Mouse (Mus musculus) stomach, postnatal 0 days (tissue): ENCODE measurements around the gene Olfr459. TPM values are rescaled to one million over a fixed set of nuclear protein-coding genes. Genes with fewer than 3 reads are reported as not detected.

Experiments
- ATAC-seq: fragments of 200-750 bp; cut with Nextera tagmentation; 2 replicates; pipeline ENCODE4 v1.8.0; 2017; ENCODE audit not compliant: low FRiP score, low TSS enrichment
- DNase-seq: peaks from one replicate; pipeline ENCODE4 v3.0.0-alpha.2; 2016; ENCODE audit warnings: low spot score
- H3K27ac ChIP-seq: fragments of 300-500 bp; sonication (generic); replicated peaks from 2 replicates; pipeline ENCODE4 v1.5.1; 2014; ENCODE audit warnings: mild to moderate bottlenecking, control low read depth
- H3K27me3 ChIP-seq: fragments of 300-500 bp; sonication (generic); 2 replicates; pipeline ENCODE4 v1.6.1; 2014; ENCODE audit warnings: low read length; ENCODE audit not compliant: control insufficient read depth, insufficient read depth
- H3K36me3 ChIP-seq: fragments of 300-500 bp; sonication (generic); 2 replicates; pipeline ENCODE4 v1.6.1; 2014; ENCODE audit warnings: low read length, mixed read lengths; ENCODE audit not compliant: control insufficient read depth, insufficient read depth
- H3K4me1 ChIP-seq: fragments of 300-500 bp; sonication (generic); replicated peaks from 2 replicates; pipeline ENCODE4 v1.6.1; 2014; ENCODE audit warnings: antibody characterized with exemption; ENCODE audit not compliant: control insufficient read depth, insufficient read depth
- H3K4me2 ChIP-seq: fragments of 300-500 bp; sonication (generic); replicated peaks from 2 replicates; pipeline ENCODE4 v1.6.1; 2014; ENCODE audit warnings: low read depth, mild to moderate bottlenecking, control low read depth, moderate library complexity
- H3K4me3 ChIP-seq: fragments of 300-500 bp; sonication (generic); 2 replicates; pipeline ENCODE4 v1.5.1; 2014; ENCODE audit warnings: low read depth, low read length, control low read depth
- H3K9ac ChIP-seq: fragments of 300-500 bp; sonication (generic); 2 replicates; pipeline ENCODE4 v1.6.1; 2014; ENCODE audit warnings: mild to moderate bottlenecking, low read length, control low read depth, mixed read lengths
- H3K9me3 ChIP-seq: fragments of 300-500 bp; sonication (generic); 2 replicates; pipeline ENCODE4 v1.6.1; 2016; ENCODE audit warnings: low read length; ENCODE audit not compliant: control insufficient read depth
- CTCF ChIP-seq: IDR thresholded peaks from 2 replicates; pipeline ENCODE4 v1.5.1; 2016; ENCODE audit warnings: antibody characterized with exemption, low read depth, mild to moderate bottlenecking, moderate library complexity
- EP300 ChIP-seq: optimal IDR thresholded peaks from 2 replicates; pipeline ENCODE3; 2016; ENCODE audit warnings: antibody characterized with exemption
- WGBS: fragments of 180-500 bp; shearing (Covaris S2); extraction: QIAGEN DNeasy Blood & Tissue Kit; methylation state at CpG from one replicate; pipeline ENCODE4 v1.1.7; 2014; 5-methylcytosine and 5-hydroxymethylcytosine counted together
- polyA plus RNA-seq: library from polyadenylated mRNA; unstranded; fragments of >200 nt; fragmentation: Nextera tagmentation; extraction: Ambion mirVana; gene quantifications from 2 replicates; pipeline ENCODE4 v1.2.1, GENCODE M21; 2015

Gene Olfr459
- polyA plus RNA-seq, 1 experiment from 2014 or later, result not detected

GRCm38 (mm10) chr6:41744664-41745392 lies 30.1 kb downstream of the Olfr459 start:
- ATAC-seq (no peak), DNase-seq (no peak)
- Histone ChIP-seq H3K27me3 (no peaks in the 10 kb centered on the region), H3K4me2 (no peak overlapping the region), H3K36me3 (no peaks in the 10 kb centered on the region), H3K4me3 (no peak overlapping the region), H3K4me1 (no peaks in the 10 kb centered on the region), H3K27ac (no peak overlapping the region), H3K9ac (no peak overlapping the region), H3K9me3 (no peaks in the 10 kb centered on the region)
- TF ChIP-seq CTCF (no peak), EP300 (no peak)
- 62% methylated on average over 5 of the region's 5 CpGs for WGBS

GRCm38 (mm10) chr6:41741101-41741500 lies 33.9 kb downstream of the Olfr459 start:
- DNase-seq, result no peak
- no peak overlapping the region for H3K4me2 ChIP-seq
- no peaks in the 10 kb centered on the region for H3K9me3 ChIP-seq
- H3K9ac ChIP-seq, result no peak overlapping the region
- H3K36me3 ChIP-seq, result no peaks in the 10 kb centered on the region
- H3K27ac ChIP-seq, result no peak overlapping the region
- H3K27me3 ChIP-seq, result no peaks in the 10 kb centered on the region
- no peak overlapping the region for H3K4me3 ChIP-seq
- no peaks in the 10 kb centered on the region for H3K4me1 ChIP-seq
- ATAC-seq, result no peak
- TF ChIP-seq CTCF, result no peak
- no peak for TF ChIP-seq EP300

GRCm38 (mm10) chr6:41734719-41735470 lies 40.1 kb downstream of the Olfr459 start:
- H3K4me1 ChIP-seq, result no peaks in the 10 kb centered on the region
- no peak overlapping the region for H3K27ac ChIP-seq
- WGBS, result 81% methylated on average over 5 of the region's 5 CpGs
- no peaks in the 10 kb centered on the region for H3K27me3 ChIP-seq
- ATAC-seq (no peak), DNase-seq (no peak)
- TF ChIP-seq EP300 (no peak), CTCF (no peak)
- no peaks in the 10 kb centered on the region for H3K36me3 ChIP-seq
- H3K9ac ChIP-seq, result no peak overlapping the region
- H3K4me2 ChIP-seq, result no peak overlapping the region
- H3K4me3 ChIP-seq, result no peak overlapping the region
- H3K9me3 ChIP-seq, result no peaks in the 10 kb centered on the region

GRCm38 (mm10) chr6:41727989-41728609 lies 46.9 kb downstream of the Olfr459 start:
- H3K4me2 ChIP-seq, result no peak overlapping the region
- H3K36me3 ChIP-seq, result no peaks in the 10 kb centered on the region
- H3K4me3 ChIP-seq, result no peak overlapping the region
- DNase-seq, result peak; percentile 16
- no peak for ATAC-seq
- 79% methylated on average over 1 of the region's 1 CpGs for WGBS
- H3K9me3 ChIP-seq, result no peaks in the 10 kb centered on the region
- H3K27ac ChIP-seq, result no peak overlapping the region
- peak; percentile 43; the same call in 1 of the 2 replicates for TF ChIP-seq CTCF
- TF ChIP-seq EP300, result no peak
- H3K27me3 ChIP-seq, result no peaks in the 10 kb centered on the region
- H3K9ac ChIP-seq, result no peak overlapping the region
- no peaks in the 10 kb centered on the region for H3K4me1 ChIP-seq

- Histone ChIP-seq H3K9ac (no peak overlapping the region), H3K27ac (no peak overlapping the region), H3K36me3 (no peaks in the 10 kb centered on the region), H3K4me2 (no peak overlapping the region), H3K4me3 (no peak overlapping the region), H3K27me3 (no peaks in the 10 kb centered on the region), H3K4me1 (no peaks in the 10 kb centered on the region), H3K9me3 (no peaks in the 10 kb centered on the region)
- TF ChIP-seq EP300, result no peak
- TF ChIP-seq CTCF, result no peak
- 80% methylated on average over 2 of the region's 2 CpGs for WGBS
- ATAC-seq (no peak), DNase-seq (no peak)
These were observed 53.5 kb downstream of the Olfr459 start for GRCm38 (mm10) chr6:41721430-41721829.

Other genes with a start within 250 kb of the Olfr459 start
- 23.5 and 24.3 TPM in 2 replicates for gene Ephb6, start 169.7 kb downstream of the Olfr459 start, polyA plus RNA-seq
- 7.1 and 8.4 TPM in 2 replicates for gene Trpv6, start 138.8 kb downstream of the Olfr459 start, polyA plus RNA-seq
- gene Trpv5, start 94.4 kb downstream of the Olfr459 start, polyA plus RNA-seq, result not detected in 2 replicates
- gene Llcfc1, start 90.7 kb downstream of the Olfr459 start, polyA plus RNA-seq, result not detected in 2 replicates
- 0.29 and 0.45 TPM in 2 replicates for gene Kel, start 70.8 kb downstream of the Olfr459 start, polyA plus RNA-seq
- gene Pip, start 72.4 kb upstream of the Olfr459 start, polyA plus RNA-seq, result not detected in 2 replicates
- not detected in 2 replicates for gene Sval2, start 77.8 kb upstream of the Olfr459 start, polyA plus RNA-seq
- gene Sval1, start 176.5 kb upstream of the Olfr459 start, polyA plus RNA-seq, result not detected in 2 replicates
- gene Sval3, start 193.0 kb upstream of the Olfr459 start, polyA plus RNA-seq, result not detected in 2 replicates